Mouse (Mus musculus): ENCODE data around the gene Usp30.

DNA sequence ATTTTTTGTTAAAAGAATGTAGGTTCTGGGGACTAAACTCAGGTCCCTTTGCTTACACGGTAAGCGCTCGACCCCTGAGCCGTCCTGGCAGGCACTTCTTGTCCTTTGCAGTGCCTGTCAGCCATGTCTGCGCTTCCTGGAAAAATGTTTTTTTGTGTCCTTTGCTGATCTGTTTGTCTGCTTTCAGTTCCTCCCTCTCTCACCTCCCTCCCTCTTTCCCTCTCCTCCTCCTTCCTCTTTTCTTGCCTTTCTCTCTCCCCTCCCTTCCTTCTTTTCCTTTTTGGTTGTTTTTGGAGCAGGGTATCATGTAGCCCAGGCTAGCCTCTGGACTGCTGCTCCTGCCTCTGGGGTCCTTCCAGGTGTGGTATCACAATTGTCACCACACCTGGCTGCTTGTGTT, 49.8 kb downstream of the Usp30 start:
- TF ChIP-seq CTCF (IDR thresholded peaks at IDR 0.05; ENCODE audit: low read depth) (no peak), EP300 (IDR thresholded peaks at IDR 0.05; ENCODE audit: low read depth) (no peak)

Measured in liver, embryonic 14.5 days (tissue).